Mouse (Mus musculus) heart, embryonic 16.5 days (tissue): ENCODE measurements around the gene Fgf4. TPM values are rescaled to one million over a fixed set of nuclear protein-coding genes. Genes with fewer than 3 reads are reported as not detected.
"Not testable (repeated sequence)": the region's sequence is repeated elsewhere in the genome, so short reads cannot be mapped to it uniquely, and the experiment has no call there.

Source experiments
- ATAC-seq: fragments of 200-750 bp; cut with Nextera tagmentation; replicated peaks from 2 replicates; pipeline ENCODE4 v1.8.0; 2017; ENCODE audit warnings: moderate number of reproducible peaks; ENCODE audit not compliant: insufficient read depth, low FRiP score; ENCODE audit errors: extremely low read depth
- H3K27ac ChIP-seq: fragments of 300-500 bp; sonication (generic); 2 replicates; pipeline ENCODE4 v1.5.1; 2014; ENCODE audit warnings: mild to moderate bottlenecking, low read length, control low read depth, moderate library complexity
- H3K27me3 ChIP-seq: fragments of 300-500 bp; sonication (generic); 2 replicates; pipeline ENCODE4 v1.6.1; 2014; ENCODE audit warnings: low read length, mixed read lengths; ENCODE audit not compliant: control insufficient read depth, insufficient read depth
- H3K36me3 ChIP-seq: fragments of 300-500 bp; sonication (generic); 2 replicates; pipeline ENCODE4 v1.6.1; 2014; ENCODE audit not compliant: control insufficient read depth, insufficient read depth
- H3K4me1 ChIP-seq: fragments of 300-500 bp; sonication (generic); 2 replicates; pipeline ENCODE4 v1.6.1; 2014; ENCODE audit warnings: low read length, mixed read lengths; ENCODE audit not compliant: control insufficient read depth, insufficient read depth
- H3K4me2 ChIP-seq: fragments of 300-500 bp; sonication (generic); 2 replicates; pipeline ENCODE4 v1.6.1; 2014; ENCODE audit warnings: low read depth, mild to moderate bottlenecking, control low read depth, low read length
- H3K4me3 ChIP-seq: fragments of 300-500 bp; sonication (generic); 2 replicates; pipeline ENCODE4 v1.5.1; 2014; ENCODE audit warnings: mild to moderate bottlenecking, control low read depth, low read length
- H3K9ac ChIP-seq: fragments of 300-500 bp; sonication (generic); 2 replicates; pipeline ENCODE4 v1.6.1; 2014; ENCODE audit warnings: low read length, control low read depth
- H3K9me3 ChIP-seq: fragments of 300-500 bp; sonication (generic); replicated peaks from 2 replicates; pipeline ENCODE4 v1.6.1; 2016; ENCODE audit warnings: low read length; ENCODE audit not compliant: control insufficient read depth
- WGBS: fragments of 180-500 bp; shearing (Covaris S2); extraction: QIAGEN DNeasy Blood & Tissue Kit; methylation state at CpG from one replicate; pipeline ENCODE4 v1.1.7; 2014; 5-methylcytosine and 5-hydroxymethylcytosine counted together
- polyA plus RNA-seq: library from polyadenylated mRNA; unstranded; fragments of >200 nt; fragmentation: Nextera tagmentation; extraction: Ambion mirVana; gene quantifications from 2 replicates; pipeline ENCODE4 v1.2.1, GENCODE M21; 2015

Gene Fgf4
- polyA plus RNA-seq, 1 experiment from 2014 or later = 0.04 TPM

GRCm38 (mm10) chr7:144894706-144895105 lies 47.5 kb downstream of the Fgf4 start:
- Histone ChIP-seq H3K9ac (no peak overlapping the region), H3K9me3 (no peaks in the 10 kb centered on the region), H3K4me3 (no peak overlapping the region; the same call in 1 of the 2 replicates), H3K27ac (no peak overlapping the region), H3K36me3 (no peaks in the 10 kb centered on the region), H3K4me2 (peak overlapping the region; percentile 92; the same call in 1 of the 2 replicates), H3K4me1 (peaks cover 23% of the 10 kb centered on the region), H3K27me3 (peaks cover 58% of the 10 kb centered on the region)
- WGBS = 4% methylated on average over 4 of the region's 4 CpGs
- ATAC-seq = no peak

- Histone ChIP-seq H3K4me2 (peak overlapping the region; percentile 92), H3K27ac (no peak overlapping the region), H3K9ac (peak overlapping the region; percentile 60), H3K4me3 (peak overlapping the region; percentile 60), H3K36me3 (no peaks in the 10 kb centered on the region), H3K9me3 (no peaks in the 10 kb centered on the region), H3K27me3 (peaks cover 62% of the 10 kb centered on the region), H3K4me1 (peaks cover 23% of the 10 kb centered on the region)
- peak; percentile 63; the same call in 1 of the 2 replicates for ATAC-seq
- under 1% methylated on average over 37 of the region's 37 CpGs for WGBS
Observed at GRCm38 (mm10) chr7:144895305-144896111, 48.3 kb downstream of the Fgf4 start.

GRCm38 (mm10) chr7:144896294-144897218 lies 49.4 kb downstream of the Fgf4 start, which contains the start of gene Fgf15:
Fgf15 (plus strand) TSS chr7:144896531.
- peaks cover 63% of the 10 kb centered on the region for H3K27me3 ChIP-seq
- H3K4me2 ChIP-seq = peak within 1 kb of the TSS; percentile 92
- peak within 1 kb of the TSS; percentile 60 for H3K4me3 ChIP-seq
- H3K9me3 ChIP-seq = no peaks in the 10 kb centered on the region
- no peak within 1 kb of the TSS for H3K27ac ChIP-seq
- no peak; the same call in 1 of the 2 replicates for ATAC-seq
- no peaks in the 10 kb centered on the region for H3K36me3 ChIP-seq
- under 1% methylated on average over 65 of the region's 65 CpGs for WGBS
- H3K9ac ChIP-seq = peak within 1 kb of the TSS; percentile 60
- peaks cover 23% of the 10 kb centered on the region for H3K4me1 ChIP-seq

- no peak overlapping the region for H3K27ac ChIP-seq
- no peak overlapping the region for H3K9ac ChIP-seq
- no peaks in the 10 kb centered on the region for H3K9me3 ChIP-seq
- 59% methylated on average over 6 of the region's 6 CpGs for WGBS
- peaks cover 23% of the 10 kb centered on the region for H3K4me1 ChIP-seq
- peaks cover 61% of the 10 kb centered on the region for H3K27me3 ChIP-seq
- H3K4me3 ChIP-seq = no peak overlapping the region
- no peak overlapping the region for H3K4me2 ChIP-seq
- no peaks in the 10 kb centered on the region for H3K36me3 ChIP-seq
- no peak for ATAC-seq
Observed at GRCm38 (mm10) chr7:144898506-144898905, 51.3 kb downstream of the Fgf4 start.

GRCm38 (mm10) chr7:144905514-144905913 lies 58.3 kb downstream of the Fgf4 start:
- H3K27me3 ChIP-seq, H3K4me1 ChIP-seq, H3K36me3 ChIP-seq, H3K4me3 ChIP-seq, H3K9me3 ChIP-seq, H3K27ac ChIP-seq, ATAC-seq, H3K4me2 ChIP-seq, H3K9ac ChIP-seq: not testable (repeated sequence)
- WGBS = 83% methylated on average over 3 of the region's 3 CpGs

GRCm38 (mm10) chr7:144906708-144907397 lies 59.7 kb downstream of the Fgf4 start:
- no peak overlapping the region for H3K27ac ChIP-seq
- 10% methylated on average over 28 of the region's 28 CpGs for WGBS
- H3K27me3 ChIP-seq = no peaks in the 10 kb centered on the region
- ATAC-seq = no peak; the same call in 1 of the 2 replicates
- H3K4me2 ChIP-seq = peak overlapping the region; percentile 42
- no peak overlapping the region for H3K4me3 ChIP-seq
- peaks cover 4% of the 10 kb centered on the region for H3K9me3 ChIP-seq
- H3K36me3 ChIP-seq = no peaks in the 10 kb centered on the region
- no peak overlapping the region for H3K9ac ChIP-seq
- H3K4me1 ChIP-seq = no peaks in the 10 kb centered on the region

GRCm38 (mm10) chr7:144907793-144908192 lies 60.6 kb downstream of the Fgf4 start:
- no peak overlapping the region for H3K4me2 ChIP-seq
- H3K27ac ChIP-seq = no peak overlapping the region
- H3K9me3 ChIP-seq = peaks cover 4% of the 10 kb centered on the region
- H3K36me3 ChIP-seq = no peaks in the 10 kb centered on the region
- no peaks in the 10 kb centered on the region for H3K27me3 ChIP-seq
- no peak for ATAC-seq
- H3K4me1 ChIP-seq = no peaks in the 10 kb centered on the region
- no peak overlapping the region for H3K9ac ChIP-seq
- 12% methylated on average over 8 of the region's 8 CpGs for WGBS
- no peak overlapping the region for H3K4me3 ChIP-seq

- Histone ChIP-seq H3K27ac (no peak overlapping the region), H3K27me3 (no peaks in the 10 kb centered on the region), H3K36me3 (no peaks in the 10 kb centered on the region), H3K4me3 (no peak overlapping the region), H3K4me1 (no peaks in the 10 kb centered on the region), H3K4me2 (no peak overlapping the region), H3K9me3 (peaks cover 4% of the 10 kb centered on the region), H3K9ac (no peak overlapping the region)
- 36% methylated on average over 7 of the region's 7 CpGs for WGBS
- ATAC-seq = no peak
Observed at GRCm38 (mm10) chr7:144908705-144909104, 61.5 kb downstream of the Fgf4 start.
